Mouse (Mus musculus): Measurements from ENCODE around the gene Top1.

Top1 gene

GRCm38 (mm10) chr2:160723613-160724375 is 78.1 kb downstream of the Top1 start:
- no peak for DNase-seq

GRCm38 (mm10) chr2:160724536-160724935 is 78.8 kb downstream of the Top1 start:
- DNase-seq = no peak

GRCm38 (mm10) chr2:160725877-160726864 is 80.5 kb downstream of the Top1 start:
- DNase-seq = no peak

GRCm38 (mm10) chr2:160728972-160729371 is 83.3 kb downstream of the Top1 start:
- DNase-seq = no peak

GRCm38 (mm10) chr2:160729436-160729835 is 83.7 kb downstream of the Top1 start:
- no peak for DNase-seq

GRCm38 (mm10) chr2:160729851-160730796 is 84.4 kb downstream of the Top1 start:
- no peak for DNase-seq

- no peak for DNase-seq
Measured at GRCm38 (mm10) chr2:160730797-160731116, 85.1 kb downstream of the Top1 start.

- peak; percentile 94 for DNase-seq
Measured at GRCm38 (mm10) chr2:160731117-160731838, 85.6 kb downstream of the Top1 start, which contains the start of gene Plcg1. TSS of gene Plcg1 (plus strand) at chr2:160731300.

- peak; percentile 50 for DNase-seq
Measured at GRCm38 (mm10) chr2:160731839-160732261, 86.2 kb downstream of the Top1 start.

GRCm38 (mm10) chr2:160732420-160732995 is 86.8 kb downstream of the Top1 start:
- no peak for DNase-seq

- DNase-seq = no peak
Measured at GRCm38 (mm10) chr2:160733131-160733531, 87.4 kb downstream of the Top1 start.

GRCm38 (mm10) chr2:160734331-160734730 is 88.6 kb downstream of the Top1 start:
- no peak for DNase-seq

GRCm38 (mm10) chr2:160735706-160736310 is 90.1 kb downstream of the Top1 start:
- DNase-seq = no peak

GRCm38 (mm10) chr2:160736466-160736865 is 90.8 kb downstream of the Top1 start:
- DNase-seq = no peak

- DNase-seq = no peak
Measured at GRCm38 (mm10) chr2:160738354-160738753, 92.7 kb downstream of the Top1 start.

GRCm38 (mm10) chr2:160739647-160740356 is 94.1 kb downstream of the Top1 start:
- DNase-seq = no peak

- DNase-seq = no peak
Measured at GRCm38 (mm10) chr2:160740521-160741156, 95.0 kb downstream of the Top1 start.

- DNase-seq = no peak
Measured at GRCm38 (mm10) chr2:160741580-160741979, 95.9 kb downstream of the Top1 start.

- no peak for DNase-seq
Measured at GRCm38 (mm10) chr2:160742161-160742609, 96.5 kb downstream of the Top1 start.
